Mouse (Mus musculus) limb, embryonic 15.5 days (tissue): ENCODE measurements around the gene Efnb3. TPM values are rescaled to one million over a fixed set of nuclear protein-coding genes. Genes with fewer than 3 reads are reported as not detected.

Source experiments
- ATAC-seq: fragments of 200-750 bp; cut with Nextera tagmentation; 2 replicates; pipeline ENCODE4 v1.8.0; 2017; ENCODE audit warnings: low read depth, moderate TSS enrichment; ENCODE audit not compliant: insufficient number of reproducible peaks, low FRiP score, low TSS enrichment
- H3K27ac ChIP-seq: fragments of 300-500 bp; sonication (generic); 2 replicates; pipeline ENCODE4 v1.5.1; 2015; ENCODE audit warnings: moderate library complexity, mild to moderate bottlenecking, inconsistent platforms
- H3K27me3 ChIP-seq: fragments of 300-500 bp; sonication (generic); 2 replicates; pipeline ENCODE4 v1.6.1; 2015; ENCODE audit warnings: inconsistent platforms
- H3K36me3 ChIP-seq: fragments of 300-500 bp; sonication (generic); 2 replicates; pipeline ENCODE4 v1.6.1; 2015; ENCODE audit warnings: inconsistent platforms
- H3K4me1 ChIP-seq: fragments of 300-500 bp; sonication (generic); 2 replicates; pipeline ENCODE4 v1.6.1; 2015; ENCODE audit warnings: inconsistent platforms
- H3K4me2 ChIP-seq: fragments of 300-500 bp; sonication (generic); 2 replicates; pipeline ENCODE4 v1.6.1; 2015; ENCODE audit warnings: mild to moderate bottlenecking, inconsistent platforms
- H3K4me3 ChIP-seq: fragments of 300-500 bp; sonication (generic); 2 replicates; pipeline ENCODE4 v1.5.1; 2015; ENCODE audit warnings: mild to moderate bottlenecking, inconsistent platforms
- H3K9ac ChIP-seq: fragments of 300-500 bp; sonication (generic); 2 replicates; pipeline ENCODE4 v1.6.1; 2015; ENCODE audit warnings: inconsistent platforms
- H3K9me3 ChIP-seq: fragments of 300-500 bp; sonication (generic); 2 replicates; pipeline ENCODE4 v1.6.1; 2016; ENCODE audit warnings: inconsistent platforms
- WGBS: fragments of 180-500 bp; shearing (Covaris S2); methylation state at CpG from one replicate; pipeline ENCODE4 v1.1.7; 2015; 5-methylcytosine and 5-hydroxymethylcytosine counted together
- polyA plus RNA-seq: library from polyadenylated mRNA; unstranded; fragments of >200 nt; fragmentation: Nextera tagmentation; extraction: Ambion mirVana; gene quantifications from 2 replicates; pipeline ENCODE4 v1.2.1, GENCODE M21; 2015

Efnb3 gene
- polyA plus RNA-seq, 1 experiment from 2014 or later = 33.2 TPM

GRCm38 (mm10) chr11:69600098-69600497 is 40.1 kb upstream of the Efnb3 start:
- Histone ChIP-seq H3K27me3 (peaks cover 4% of the 10 kb centered on the region; the same call in 1 of the 2 replicates), H3K4me1 (peaks cover 32% of the 10 kb centered on the region), H3K9ac (no peak overlapping the region), H3K4me3 (no peak overlapping the region), H3K9me3 (no peaks in the 10 kb centered on the region), H3K4me2 (0 out of 2 replicates have a peak overlapping the region, but pooled peaks have one; percentile 12), H3K36me3 (0 out of 2 replicates have a peak, but pooled peaks cover 3% of the 10 kb centered on the region), H3K27ac (peak overlapping the region; percentile 77)
- ATAC-seq = no peak; the same call in 1 of the 2 replicates
- 19% methylated on average over 6 of the region's 6 CpGs for WGBS

GRCm38 (mm10) chr11:69599436-69599835 is 39.4 kb upstream of the Efnb3 start:
- WGBS = 15% methylated on average over 9 of the region's 9 CpGs
- H3K4me1 ChIP-seq = peaks cover 25% of the 10 kb centered on the region
- no peaks in the 10 kb centered on the region for H3K27me3 ChIP-seq
- peaks cover 8% of the 10 kb centered on the region; the same call in 1 of the 2 replicates for H3K36me3 ChIP-seq
- no peak overlapping the region for H3K9ac ChIP-seq
- H3K4me2 ChIP-seq = no peak overlapping the region
- ATAC-seq = no peak
- H3K4me3 ChIP-seq = no peak overlapping the region
- no peaks in the 10 kb centered on the region for H3K9me3 ChIP-seq
- H3K27ac ChIP-seq = peak overlapping the region; percentile 77

- WGBS = 91% methylated on average over 6 of the region's 6 CpGs
- H3K4me2 ChIP-seq = no peak overlapping the region
- no peak overlapping the region for H3K27ac ChIP-seq
- peaks cover 44% of the 10 kb centered on the region for H3K36me3 ChIP-seq
- no peaks in the 10 kb centered on the region for H3K27me3 ChIP-seq
- no peak overlapping the region for H3K9ac ChIP-seq
- ATAC-seq = no peak
- H3K9me3 ChIP-seq = no peaks in the 10 kb centered on the region
- H3K4me1 ChIP-seq = peaks cover 8% of the 10 kb centered on the region
- no peak overlapping the region for H3K4me3 ChIP-seq
These were observed 34.8 kb upstream of the Efnb3 start for GRCm38 (mm10) chr11:69594853-69595252.

GRCm38 (mm10) chr11:69592799-69593198 is 32.8 kb upstream of the Efnb3 start:
- H3K36me3 ChIP-seq = peaks cover 64% of the 10 kb centered on the region
- H3K4me1 ChIP-seq = no peaks in the 10 kb centered on the region

GRCm38 (mm10) chr11:69591899-69592637 is 32.1 kb upstream of the Efnb3 start:
- 74% methylated on average over 7 of the region's 7 CpGs for WGBS
- H3K4me2 ChIP-seq = no peak overlapping the region
- H3K36me3 ChIP-seq = peaks cover 72% of the 10 kb centered on the region
- no peaks in the 10 kb centered on the region for H3K27me3 ChIP-seq
- 0 out of 2 replicates have a peak, but pooled peaks have one; percentile 30 for ATAC-seq
- no peaks in the 10 kb centered on the region for H3K9me3 ChIP-seq
- peak overlapping the region; percentile 5 for H3K27ac ChIP-seq
- no peak overlapping the region for H3K4me3 ChIP-seq
- H3K4me1 ChIP-seq = no peaks in the 10 kb centered on the region
- no peak overlapping the region for H3K9ac ChIP-seq

More at GRCm38 (mm10) chr11:69592799-69593198, 32.8 kb upstream of the Efnb3 start:
- H3K27ac ChIP-seq = peak overlapping the region; percentile 5
- H3K27me3 ChIP-seq = no peaks in the 10 kb centered on the region
- H3K9me3 ChIP-seq = no peaks in the 10 kb centered on the region
- WGBS = 84% methylated on average over 4 of the region's 4 CpGs
- H3K4me2 ChIP-seq = no peak overlapping the region
- no peak overlapping the region for H3K4me3 ChIP-seq
- no peak for ATAC-seq
- H3K9ac ChIP-seq = no peak overlapping the region

- H3K4me1 ChIP-seq = no peaks in the 10 kb centered on the region
- no peak overlapping the region for H3K27ac ChIP-seq
- no peak for ATAC-seq
- 82% methylated on average over 3 of the region's 3 CpGs for WGBS
- no peak overlapping the region for H3K9ac ChIP-seq
- no peak overlapping the region for H3K4me2 ChIP-seq
- H3K36me3 ChIP-seq = peaks cover 78% of the 10 kb centered on the region
- no peak overlapping the region for H3K4me3 ChIP-seq
- no peaks in the 10 kb centered on the region for H3K27me3 ChIP-seq
- no peaks in the 10 kb centered on the region for H3K9me3 ChIP-seq
These were observed 31.4 kb upstream of the Efnb3 start for GRCm38 (mm10) chr11:69591424-69591823.

- no peak for ATAC-seq
- WGBS = 93% methylated on average over 8 of the region's 8 CpGs
- H3K9me3 ChIP-seq = no peaks in the 10 kb centered on the region
- H3K36me3 ChIP-seq = peaks cover 79% of the 10 kb centered on the region
- no peak overlapping the region for H3K4me3 ChIP-seq
- no peaks in the 10 kb centered on the region for H3K27me3 ChIP-seq
- no peaks in the 10 kb centered on the region for H3K4me1 ChIP-seq
- no peak overlapping the region for H3K4me2 ChIP-seq
- H3K27ac ChIP-seq = no peak overlapping the region
- H3K9ac ChIP-seq = no peak overlapping the region
These were observed 30.6 kb upstream of the Efnb3 start for GRCm38 (mm10) chr11:69590622-69591021.

- Histone ChIP-seq H3K27ac (no peak overlapping the region), H3K4me2 (no peak overlapping the region), H3K27me3 (no peaks in the 10 kb centered on the region), H3K9me3 (no peaks in the 10 kb centered on the region), H3K36me3 (peaks cover 74% of the 10 kb centered on the region), H3K4me1 (no peaks in the 10 kb centered on the region), H3K9ac (no peak overlapping the region), H3K4me3 (no peak overlapping the region)
- 90% methylated on average over 22 of the region's 22 CpGs for WGBS
- ATAC-seq = no peak
These were observed 29.3 kb upstream of the Efnb3 start for GRCm38 (mm10) chr11:69589207-69589834.

- Histone ChIP-seq H3K36me3 (peaks cover 51% of the 10 kb centered on the region), H3K27ac (no peak overlapping the region), H3K4me1 (0 out of 2 replicates have a peak, but pooled peaks cover 8% of the 10 kb centered on the region), H3K4me3 (no peak overlapping the region), H3K9ac (no peak overlapping the region), H3K9me3 (no peaks in the 10 kb centered on the region), H3K27me3 (no peaks in the 10 kb centered on the region), H3K4me2 (no peak overlapping the region)
- WGBS = 84% methylated on average over 7 of the region's 7 CpGs
- no peak for ATAC-seq
These were observed 25.8 kb upstream of the Efnb3 start for GRCm38 (mm10) chr11:69585718-69586325.

GRCm38 (mm10) chr11:69584937-69585336 is 24.9 kb upstream of the Efnb3 start:
- no peaks in the 10 kb centered on the region for H3K9me3 ChIP-seq
- ATAC-seq = no peak
- no peaks in the 10 kb centered on the region for H3K27me3 ChIP-seq
- no peak overlapping the region for H3K27ac ChIP-seq
- peaks cover 42% of the 10 kb centered on the region for H3K36me3 ChIP-seq
- no peak overlapping the region for H3K9ac ChIP-seq
- H3K4me3 ChIP-seq = no peak overlapping the region
- 0 out of 2 replicates have a peak, but pooled peaks cover 8% of the 10 kb centered on the region for H3K4me1 ChIP-seq
- H3K4me2 ChIP-seq = no peak overlapping the region
- 95% methylated on average over 13 of the region's 13 CpGs for WGBS

GRCm38 (mm10) chr11:69584008-69584407 is 24.0 kb upstream of the Efnb3 start:
- H3K9me3 ChIP-seq = no peaks in the 10 kb centered on the region
- no peak overlapping the region for H3K27ac ChIP-seq
- WGBS = 78% methylated on average over 7 of the region's 7 CpGs
- H3K27me3 ChIP-seq = no peaks in the 10 kb centered on the region
- H3K9ac ChIP-seq = no peak overlapping the region
- 0 out of 2 replicates have a peak, but pooled peaks cover 8% of the 10 kb centered on the region for H3K4me1 ChIP-seq
- H3K36me3 ChIP-seq = peaks cover 33% of the 10 kb centered on the region
- H3K4me2 ChIP-seq = no peak overlapping the region
- no peak overlapping the region for H3K4me3 ChIP-seq
- ATAC-seq = no peak
